Mouse (Mus musculus): Measurements from ENCODE around the gene Amd2. TPM values are rescaled to one million over a fixed set of nuclear protein-coding genes. Genes with fewer than 3 reads are reported as not detected.

Gene Amd2
- total RNA-seq (2021): 100 to 1,000 TPM in 1 of 2 experiments, 10 to 100 TPM in 1; 35.8 to 376 TPM
- long read RNA-seq, experiment 1, transcript Amd2-201 (1 exons, 3,218 nt): major isoform, 93 of 93 reads
- long read RNA-seq, experiment 1, partial matches to known transcripts: 0 of 93 reads
- long read RNA-seq, experiment 1, other reads (novel, unspliced or antisense): 0 of 93 reads
- long read RNA-seq, experiment 2, transcript Amd2-201 (1 exons, 3,218 nt): major isoform, 801 of 803 reads
- long read RNA-seq, experiment 2, partial matches to known transcripts: 0 of 803 reads
- long read RNA-seq, experiment 2, other reads (novel, unspliced or antisense): 2 of 803 reads

- H3K27ac ChIP-seq: no peak within 1 kb of the TSS
- DNase-seq: no peak
- H3K4me3 ChIP-seq: no peak within 1 kb of the TSS
- no peak for TF ChIP-seq CTCF (IDR thresholded peaks at IDR 0.05)
- intact Hi-C loops (cut with DNase I): no loop called here
Observed at GRCm38 (mm10) chr10:35711792-35712191, at the start of gene Amd2. Gene Amd2 (minus strand): TSS chr10:35711892.

- no peak for DNase-seq
- intact Hi-C loops (cut with DNase I): no loop called here
- Histone ChIP-seq H3K27ac (no peak overlapping the region), H3K4me3 (no peak overlapping the region)
- no peak for TF ChIP-seq CTCF (IDR thresholded peaks at IDR 0.05)
Observed at GRCm38 (mm10) chr10:35761280-35761679, 49.6 kb upstream of the Amd2 start.

- no peak for TF ChIP-seq CTCF (IDR thresholded peaks at IDR 0.05)
- Histone ChIP-seq H3K4me3 (no peak overlapping the region), H3K27ac (no peak overlapping the region)
- intact Hi-C loops (cut with DNase I): no loop called here
- no peak for DNase-seq
Observed at GRCm38 (mm10) chr10:35737639-35738038, 25.9 kb upstream of the Amd2 start.

GRCm38 (mm10) chr10:35714266-35714665 is 2.6 kb upstream of the Amd2 start:
- no peak for DNase-seq
- intact Hi-C loops (cut with DNase I): no loop called here
- no peak for TF ChIP-seq CTCF (IDR thresholded peaks at IDR 0.05)
- no peak overlapping the region for H3K4me3 ChIP-seq
- H3K27ac ChIP-seq: no peak overlapping the region

Measured in gastrocnemius, adult 2 months (tissue).